Mouse (Mus musculus) midbrain, embryonic 11.5 days (tissue): ENCODE measurements around the gene Ibsp. TPM values are rescaled to one million over a fixed set of nuclear protein-coding genes. Genes with fewer than 3 reads are reported as not detected.

Experiments used
- ATAC-seq: fragments of 200-750 bp; cut with Nextera tagmentation; 2 replicates; pipeline ENCODE4 v1.8.0; 2017; ENCODE audit warnings: moderate TSS enrichment, moderate library complexity; ENCODE audit not compliant: low FRiP score
- DNase-seq: peaks from one replicate; pipeline ENCODE4 v3.0.0; 2015; ENCODE audit warnings: low spot score; ENCODE audit errors: missing footprints
- H3K27ac ChIP-seq: fragments of 300-500 bp; sonication (generic); 2 replicates; pipeline ENCODE4 v1.5.1; 2014; ENCODE audit warnings: low read depth, low read length
- H3K27me3 ChIP-seq: fragments of 300-500 bp; sonication (generic); 2 replicates; pipeline ENCODE4 v1.6.1; 2014; ENCODE audit warnings: mild to moderate bottlenecking, low read length, moderate library complexity, mixed read lengths; ENCODE audit not compliant: control insufficient read depth, insufficient read depth
- H3K36me3 ChIP-seq: fragments of 300-500 bp; sonication (generic); 2 replicates; pipeline ENCODE4 v1.6.1; 2014; ENCODE audit warnings: mild to moderate bottlenecking, low read length, moderate library complexity, mixed read lengths; ENCODE audit not compliant: control insufficient read depth, insufficient read depth
- H3K4me1 ChIP-seq: fragments of 300-500 bp; sonication (generic); 2 replicates; pipeline ENCODE4 v1.6.1; 2014; ENCODE audit warnings: low read length; ENCODE audit not compliant: control insufficient read depth, insufficient read depth
- H3K4me2 ChIP-seq: fragments of 300-500 bp; sonication (generic); 2 replicates; pipeline ENCODE4 v1.6.1; 2014; ENCODE audit warnings: mild to moderate bottlenecking, moderate library complexity
- H3K4me3 ChIP-seq: fragments of 300-500 bp; sonication (generic); 2 replicates; pipeline ENCODE4 v1.5.1; 2014; ENCODE audit warnings: low read depth, low read length
- H3K9ac ChIP-seq: fragments of 300-500 bp; sonication (generic); 2 replicates; pipeline ENCODE4 v1.6.1; 2014; ENCODE audit warnings: low read length
- H3K9me3 ChIP-seq: fragments of 300-500 bp; sonication (generic); 2 replicates; pipeline ENCODE4 v1.6.1; 2016; ENCODE audit warnings: low read length; ENCODE audit not compliant: control insufficient read depth
- WGBS: fragments of 180-500 bp; shearing (Covaris S2); extraction: QIAGEN DNeasy Blood & Tissue Kit; methylation state at CpG from one replicate; pipeline ENCODE4 v1.1.7; 2014; 5-methylcytosine and 5-hydroxymethylcytosine counted together
- polyA plus RNA-seq: library from polyadenylated mRNA; unstranded; fragments of >200 nt; fragmentation: Nextera tagmentation; extraction: Ambion mirVana; gene quantifications from 2 replicates; pipeline ENCODE4 v1.2.1, GENCODE M21; 2014

The Ibsp gene
- polyA plus RNA-seq: not detected in 2 replicates

- no peak for DNase-seq
- 61% methylated on average over 6 of the region's 6 CpGs for WGBS
- ATAC-seq: no peak
Observed at GRCm38 (mm10) chr5:104298994-104299393, at the start of gene Ibsp. TSS of gene Ibsp (plus strand) at chr5:104299171.

GRCm38 (mm10) chr5:104251811-104252210, 47.2 kb upstream of the Ibsp start:
- Histone ChIP-seq H3K27ac (no peak overlapping the region), H3K4me1 (no peaks in the 10 kb centered on the region), H3K36me3 (no peaks in the 10 kb centered on the region), H3K4me3 (no peak overlapping the region), H3K4me2 (no peak overlapping the region), H3K9ac (no peak overlapping the region), H3K27me3 (no peaks in the 10 kb centered on the region), H3K9me3 (no peaks in the 10 kb centered on the region)
- 91% methylated on average over 5 of the region's 5 CpGs for WGBS
- DNase-seq (no peak), ATAC-seq (no peak)

More at GRCm38 (mm10) chr5:104298994-104299393, at the start of gene Ibsp:
- H3K9ac ChIP-seq: no peak within 1 kb of the TSS
- no peak within 1 kb of the TSS for H3K4me3 ChIP-seq
- H3K36me3 ChIP-seq: no peaks in the 10 kb centered on the region
- H3K4me1 ChIP-seq: no peaks in the 10 kb centered on the region
- H3K9me3 ChIP-seq: no peaks in the 10 kb centered on the region
- H3K4me2 ChIP-seq: no peak within 1 kb of the TSS
- H3K27me3 ChIP-seq: no peaks in the 10 kb centered on the region
- H3K27ac ChIP-seq: no peak within 1 kb of the TSS

GRCm38 (mm10) chr5:104256585-104256984, 42.4 kb upstream of the Ibsp start:
- ATAC-seq (no peak), DNase-seq (no peak)
- H3K9me3 ChIP-seq: no peaks in the 10 kb centered on the region
- H3K36me3 ChIP-seq: no peaks in the 10 kb centered on the region
- H3K27me3 ChIP-seq: no peaks in the 10 kb centered on the region
- no peak overlapping the region for H3K4me2 ChIP-seq
- WGBS: 76% methylated on average over 3 of the region's 3 CpGs
- no peak overlapping the region for H3K9ac ChIP-seq
- H3K4me1 ChIP-seq: no peaks in the 10 kb centered on the region
- no peak overlapping the region for H3K4me3 ChIP-seq
- H3K27ac ChIP-seq: no peak overlapping the region

- no peaks in the 10 kb centered on the region for H3K27me3 ChIP-seq
- DNase-seq: peak; percentile 64
Observed at GRCm38 (mm10) chr5:104261908-104262461, 37.0 kb upstream of the Ibsp start.

GRCm38 (mm10) chr5:104263014-104263776, 35.8 kb upstream of the Ibsp start:
- Histone ChIP-seq H3K9me3 (no peaks in the 10 kb centered on the region), H3K4me1 (no peaks in the 10 kb centered on the region), H3K36me3 (no peaks in the 10 kb centered on the region), H3K9ac (no peak overlapping the region), H3K4me2 (no peak overlapping the region), H3K27me3 (no peaks in the 10 kb centered on the region), H3K27ac (no peak overlapping the region), H3K4me3 (no peak overlapping the region)
- DNase-seq (peak; percentile 45), ATAC-seq (peak; percentile 40; the same call in 1 of the 2 replicates)
- 89% methylated on average over 13 of the region's 13 CpGs for WGBS

More at GRCm38 (mm10) chr5:104261908-104262461, 37.0 kb upstream of the Ibsp start:
- 88% methylated on average over 4 of the region's 4 CpGs for WGBS
- no peak overlapping the region for H3K4me2 ChIP-seq
- no peaks in the 10 kb centered on the region for H3K36me3 ChIP-seq
- H3K9ac ChIP-seq: no peak overlapping the region
- H3K4me3 ChIP-seq: no peak overlapping the region
- H3K4me1 ChIP-seq: no peaks in the 10 kb centered on the region
- no peaks in the 10 kb centered on the region for H3K9me3 ChIP-seq
- H3K27ac ChIP-seq: no peak overlapping the region
- ATAC-seq: no peak

GRCm38 (mm10) chr5:104294201-104294600, 4.8 kb upstream of the Ibsp start:
- no peaks in the 10 kb centered on the region for H3K27me3 ChIP-seq
- no peak overlapping the region for H3K4me2 ChIP-seq
- H3K4me1 ChIP-seq: no peaks in the 10 kb centered on the region
- no peak overlapping the region for H3K27ac ChIP-seq
- H3K36me3 ChIP-seq: no peaks in the 10 kb centered on the region
- H3K9ac ChIP-seq: no peak overlapping the region
- H3K9me3 ChIP-seq: no peaks in the 10 kb centered on the region
- DNase-seq (no peak), ATAC-seq (no peak)
- 81% methylated on average over 6 of the region's 6 CpGs for WGBS
- no peak overlapping the region for H3K4me3 ChIP-seq

GRCm38 (mm10) chr5:104314073-104314472, 15.1 kb downstream of the Ibsp start:
- no peak overlapping the region for H3K4me3 ChIP-seq
- H3K4me2 ChIP-seq: no peak overlapping the region
- no peaks in the 10 kb centered on the region for H3K4me1 ChIP-seq
- ATAC-seq (no peak), DNase-seq (peak; percentile 39)
- no peak overlapping the region for H3K9ac ChIP-seq
- H3K9me3 ChIP-seq: no peaks in the 10 kb centered on the region
- no peak overlapping the region for H3K27ac ChIP-seq
- H3K36me3 ChIP-seq: no peaks in the 10 kb centered on the region
- H3K27me3 ChIP-seq: no peaks in the 10 kb centered on the region
- WGBS: 64% methylated on average over 1 of the region's 1 CpGs

- no peaks in the 10 kb centered on the region for H3K4me1 ChIP-seq
Observed at GRCm38 (mm10) chr5:104325029-104325428, 26.1 kb downstream of the Ibsp start, which contains the start of gene Mepe. TSS of gene Mepe (plus strand) at chr5:104325329.

GRCm38 (mm10) chr5:104326884-104327283, 27.9 kb downstream of the Ibsp start:
- no peaks in the 10 kb centered on the region for H3K27me3 ChIP-seq
- H3K36me3 ChIP-seq: no peaks in the 10 kb centered on the region
- H3K4me3 ChIP-seq: no peak overlapping the region
- no peak overlapping the region for H3K9ac ChIP-seq
- 79% methylated on average over 4 of the region's 4 CpGs for WGBS
- ATAC-seq (no peak), DNase-seq (no peak)
- H3K9me3 ChIP-seq: no peaks in the 10 kb centered on the region
- H3K4me2 ChIP-seq: no peak overlapping the region
- no peaks in the 10 kb centered on the region for H3K4me1 ChIP-seq
- H3K27ac ChIP-seq: no peak overlapping the region

More at GRCm38 (mm10) chr5:104325029-104325428, 26.1 kb downstream of the Ibsp start, which contains the start of gene Mepe:
- no peaks in the 10 kb centered on the region for H3K36me3 ChIP-seq
- no peak within 1 kb of the TSS for H3K9ac ChIP-seq
- no peak within 1 kb of the TSS for H3K4me2 ChIP-seq
- no peak for DNase-seq
- H3K27me3 ChIP-seq: no peaks in the 10 kb centered on the region
- no peak within 1 kb of the TSS for H3K27ac ChIP-seq
- WGBS: 89% methylated on average over 6 of the region's 6 CpGs
- no peaks in the 10 kb centered on the region for H3K9me3 ChIP-seq
- H3K4me3 ChIP-seq: no peak within 1 kb of the TSS
- ATAC-seq: no peak
